Comparison of ENCODE assay signal across 8 mouse cellular contexts in the genomic region with DNA sequence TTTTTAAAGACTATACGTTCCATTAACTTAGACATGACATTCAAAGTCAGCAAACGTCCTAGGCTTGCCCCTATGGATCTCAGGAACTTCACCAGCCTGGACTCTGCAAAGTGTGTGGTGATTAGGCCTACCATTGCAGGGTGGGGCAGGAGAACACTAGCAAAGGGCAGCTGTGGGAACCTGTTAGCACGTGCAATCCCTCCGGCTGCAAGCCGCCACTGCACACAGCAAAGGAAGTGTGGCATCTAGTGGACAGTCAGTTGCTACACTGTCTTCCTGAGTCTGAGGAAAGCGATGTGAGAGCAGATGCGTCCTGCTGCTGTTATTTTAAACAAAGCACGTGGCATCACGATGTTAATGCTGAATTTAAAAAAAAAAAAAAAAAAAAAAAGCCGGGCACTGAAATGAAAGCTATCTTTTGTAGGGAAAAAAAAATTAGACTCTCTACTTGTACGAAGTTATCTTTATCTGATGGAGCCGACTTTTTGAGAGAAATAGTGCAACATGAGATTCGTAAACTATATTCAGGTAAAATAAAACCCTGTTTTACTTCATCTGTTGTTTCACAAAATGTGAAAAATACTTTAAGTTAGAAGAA. TPM values are rescaled to one million over a fixed set of nuclear protein-coding genes. Genes with fewer than 3 reads are reported as not detected.
DNase-seq lines count a peak whose midpoint lies in the region; ATAC-seq and TF ChIP-seq lines count a peak whose summit lies in the region.

No protein-coding gene starts in this region.

- peak; percentile 77; the same call in 1 of the 2 replicates for ATAC-seq in kidney, embryonic 16.5 days (ENCODE audit: low FRiP score, low TSS enrichment)
- ATAC-seq in embryonic facial prominence, embryonic 14.5 days (ENCODE audit: low read depth) = peak; percentile 75

- no peaks in the 10 kb centered on the region for H3K27me3 ChIP-seq in kidney, embryonic 16.5 days (ENCODE audit: insufficient read depth, low read length)
- no peaks in the 10 kb centered on the region for H3K27me3 ChIP-seq in kidney, adult 2 months (replicated peaks; ENCODE audit: control insufficient read depth, insufficient read depth, low read length)
- no peaks in the 10 kb centered on the region for H3K27me3 ChIP-seq in embryonic facial prominence, embryonic 14.5 days (replicated peaks; ENCODE audit: control insufficient read depth, insufficient read depth, low read length)

- TF ChIP-seq CTCF in kidney, adult 2 months (conservative IDR thresholded peaks at IDR 0.05; ENCODE audit: insufficient read depth, insufficient read length, low read depth, low read length) = no peak; the same call in 1 of the 2 replicates

- intact Hi-C loops in left cerebral cortex, postnatal 10 days (cut with DNase I) = loop anchor here (5.0 kb wide), 2 partner anchors 180 to 315 kb away; no protein-coding TSS in a partner anchor

- no peak overlapping the region for H3K27ac ChIP-seq in kidney, embryonic 16.5 days (ENCODE audit: low read length)
- H3K27ac ChIP-seq in kidney, adult 2 months (ENCODE audit: insufficient read depth, low read depth, low read length) = no peak overlapping the region
- no peak overlapping the region for H3K27ac ChIP-seq in ES-E14 (ENCODE audit: insufficient read depth, low read depth, low read length, poor library complexity, severe bottlenecking)
- no peak overlapping the region for H3K27ac ChIP-seq in embryonic facial prominence, embryonic 14.5 days (replicated peaks; ENCODE audit: low read depth, low read length)

- DNase-seq in kidney, adult 2 months = no peak
- no peak for DNase-seq in ES-E14 (ENCODE audit: low read depth, low spot score)
- DNase-seq in embryonic facial prominence, embryonic 14.5 days (ENCODE audit: low spot score) = peak; percentile 48
- peak; percentile 3 to 31 for DNase-seq in left cerebral cortex, postnatal 10 days (ENCODE audit: extremely low spot score in 1 of 2, low spot score in 2 of 2)
- DNase-seq in retina, postnatal 1 day = peak; percentile 45
- DNase-seq in heart, adult 9 months (ENCODE audit: low spot score in 2 of 2) = no peak
- DNase-seq in Muller cell, postnatal 12 days (ENCODE audit: inconsistent ontology term) = no peak

- H3K36me3 ChIP-seq in kidney, embryonic 16.5 days (ENCODE audit: insufficient read depth, low read length) = no peaks in the 10 kb centered on the region
- H3K36me3 ChIP-seq in kidney, adult 2 months (ENCODE audit: control insufficient read depth, insufficient read depth, low read length) = no peaks in the 10 kb centered on the region
- H3K36me3 ChIP-seq in ES-E14 (ENCODE audit: control insufficient read depth, insufficient read depth, low read length, poor library complexity, severe bottlenecking) = no peaks in the 10 kb centered on the region
- H3K36me3 ChIP-seq in embryonic facial prominence, embryonic 14.5 days (ENCODE audit: control insufficient read depth, insufficient read depth, low read length) = no peaks in the 10 kb centered on the region

- 37% methylated on average over 13 of the region's 13 CpGs for WGBS in kidney, embryonic 16.5 days
- WGBS in kidney, adult 2 months = 38% methylated on average over 13 of the region's 13 CpGs
- 40% methylated on average over 13 of the region's 13 CpGs for WGBS in embryonic facial prominence, embryonic 14.5 days

- no peaks in the 10 kb centered on the region for H3K9me3 ChIP-seq in kidney, embryonic 16.5 days (ENCODE audit: low read length)
- no peaks in the 10 kb centered on the region for H3K9me3 ChIP-seq in ES-E14 (ENCODE audit: control insufficient read depth, insufficient read depth, low read depth, low read length)
- no peaks in the 10 kb centered on the region for H3K9me3 ChIP-seq in embryonic facial prominence, embryonic 14.5 days (ENCODE audit: control insufficient read depth, low read length)

- TF ChIP-seq POLR2A in kidney, adult 2 months (IDR thresholded peaks at IDR 0.05; ENCODE audit: low read depth, low read length) = no peak

- no peak overlapping the region for H3K9ac ChIP-seq in kidney, embryonic 16.5 days (replicated peaks; ENCODE audit: low read length)
- no peak overlapping the region; the same call in 1 of the 2 replicates for H3K9ac ChIP-seq in ES-E14 (ENCODE audit: insufficient read depth, low read depth, low read length, poor library complexity, severe bottlenecking)
- H3K9ac ChIP-seq in embryonic facial prominence, embryonic 14.5 days (ENCODE audit: low read depth, low read length) = no peak overlapping the region

- no peak overlapping the region for H3K4me2 ChIP-seq in kidney, embryonic 16.5 days (replicated peaks; ENCODE audit: low read depth, low read length)
- no peak overlapping the region for H3K4me2 ChIP-seq in embryonic facial prominence, embryonic 14.5 days (ENCODE audit: low read depth, low read length)

- in situ Hi-C loops in ES-E14 (cut with MboI; ENCODE audit: low sequenced_read_pairs in 2 of 2, unreplicated experiment in 2 of 2) = no loop called here

- H3K4me3 ChIP-seq in kidney, embryonic 16.5 days (ENCODE audit: low read length) = no peak overlapping the region
- H3K4me3 ChIP-seq in kidney, adult 2 months (ENCODE audit: insufficient read depth, low read depth, low read length) = no peak overlapping the region
- no peak overlapping the region for H3K4me3 ChIP-seq in ES-E14 (ENCODE audit: insufficient read depth in 1 of 2, low read depth in 1 of 2, low read length in 2 of 2, poor library complexity in 1 of 2, severe bottlenecking in 1 of 2)
- no peak overlapping the region for H3K4me3 ChIP-seq in embryonic facial prominence, embryonic 14.5 days (ENCODE audit: low read depth, low read length)

- H3K4me1 ChIP-seq in kidney, embryonic 16.5 days (ENCODE audit: insufficient read depth, low read length) = no peaks in the 10 kb centered on the region
- no peaks in the 10 kb centered on the region for H3K4me1 ChIP-seq in kidney, adult 2 months (ENCODE audit: control insufficient read depth, insufficient read depth, low read length)
- H3K4me1 ChIP-seq in ES-E14 (ENCODE audit: control insufficient read depth in 2 of 2, insufficient read depth in 2 of 2, low read length in 2 of 2, poor library complexity in 1 of 2) = peaks cover 0 to 3% of the 10 kb centered on the region in 2 experiments; a peak in 2 of 4 replicates
- H3K4me1 ChIP-seq in embryonic facial prominence, embryonic 14.5 days (ENCODE audit: control insufficient read depth, insufficient read depth, low read length) = no peaks in the 10 kb centered on the region

TF ChIP-seq in ES-E14, 5 proteins besides CTCF, POLR2A, EP300 and RAD21:
- no peak for TF ChIP-seq HCFC1 (IDR thresholded peaks at IDR 0.05; ENCODE audit: borderline replicate concordance, insufficient read depth, low read length)
- TF ChIP-seq ZC3H11A (IDR thresholded peaks at IDR 0.05; ENCODE audit: borderline replicate concordance, low read depth, low read length) = peak; percentile 29; the same call in 1 of the 2 replicates
- peak; percentile 75; the same call in 1 of the 2 replicates for TF ChIP-seq ZNF384 (IDR thresholded peaks at IDR 0.05; ENCODE audit: low read depth, low read length)

RNA-seq across cellular contexts. Expression of a gene that starts 45.5 kb away (rescaled TPM):
- 48.0 and 60.0 TPM in 2 replicates for polyA plus RNA-seq in kidney, embryonic 16.5 days (2015; fragmentation: Nextera tagmentation; extraction: Ambion mirVana)
- 12.6 and 13.9 TPM in 2 replicates for polyA plus RNA-seq in kidney, adult 2 months (2012; rRNA removed)
- 158 and 164 TPM in 2 replicates for total RNA-seq in ES-E14 (2012; rRNA removed)
- polyA plus RNA-seq in embryonic facial prominence, embryonic 14.5 days (2014; fragmentation: Nextera tagmentation; extraction: Ambion mirVana) = 46.7 and 48.3 TPM in 2 replicates
- 10 to 100 TPM; 43.6 to 45.1 TPM for total RNA-seq in left cerebral cortex, postnatal 10 days (2021)

Comparison
In these comparisons a context has a peak if more than half of its experiments do, and no peak if none do; other contexts are left out.
1. DNase-seq: peak in embryonic facial prominence, embryonic 14.5 days (single experiment), left cerebral cortex, postnatal 10 days (2 of 2) and retina, postnatal 1 day (single experiment); none in kidney, adult 2 months (single experiment), ES-E14 (single experiment), heart, adult 9 months (0 of 2) and Muller cell, postnatal 12 days (single experiment).